Mouse (Mus musculus) telencephalon, adult 2 months (tissue): ENCODE measurements around the gene Vstm2a.
A peak's percentile ranks its signal among the peaks of the same experiment; 100 is the strongest.

Experiments
- DNase-seq: peaks from one replicate; pipeline ENCODE4 v3.0.0-alpha.2; 2011; ENCODE audit warnings: low read depth, low spot score

Vstm2a gene

DNA sequence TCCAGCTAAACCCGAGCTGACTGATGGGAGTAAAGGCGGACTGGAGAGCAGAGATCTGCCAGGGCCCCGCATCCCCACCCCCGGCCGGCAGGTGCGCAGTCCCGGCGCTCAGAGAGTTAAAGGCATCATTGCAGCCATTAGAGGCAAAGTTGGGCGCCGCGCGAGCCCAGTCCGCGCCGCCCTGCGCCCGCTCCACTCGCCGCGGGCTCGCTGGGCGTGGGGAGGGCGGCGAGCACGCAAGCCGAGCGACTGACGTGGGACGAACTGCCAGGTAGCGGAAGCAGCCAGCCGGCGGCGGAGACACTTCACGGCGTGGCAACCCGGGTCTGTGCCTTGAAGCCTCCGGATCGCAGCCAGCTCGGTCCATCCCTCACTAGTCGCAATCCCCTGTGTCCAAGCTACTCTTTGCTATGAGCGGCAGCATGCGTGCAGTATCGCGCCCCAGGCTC, at the start of gene Vstm2a:
TSS of gene Vstm2a (plus strand) at position 252 of the 449 bp plus-strand sequence.
- DNase-seq: peak; percentile 64

DNA sequence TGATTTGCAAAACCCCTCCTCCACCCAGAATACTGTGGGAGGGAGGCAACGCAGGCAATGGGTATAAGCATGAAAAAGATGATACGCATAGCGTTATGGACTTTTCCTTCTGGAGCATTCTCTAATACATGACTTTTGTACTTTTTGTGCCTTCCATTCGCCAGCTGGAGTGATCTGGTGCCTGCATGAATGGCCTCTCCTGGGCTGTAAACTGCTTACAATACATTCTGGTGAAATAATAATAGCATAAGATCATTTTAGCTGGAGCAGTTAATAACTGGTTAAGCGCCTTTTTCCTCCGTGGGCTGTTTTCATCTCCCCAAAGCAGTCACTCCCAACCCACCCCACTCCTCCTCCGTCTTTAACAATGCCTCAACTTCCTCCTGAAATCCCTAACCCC, 513 bp upstream of the Vstm2a start:
- peak; percentile 40 for DNase-seq

DNA sequence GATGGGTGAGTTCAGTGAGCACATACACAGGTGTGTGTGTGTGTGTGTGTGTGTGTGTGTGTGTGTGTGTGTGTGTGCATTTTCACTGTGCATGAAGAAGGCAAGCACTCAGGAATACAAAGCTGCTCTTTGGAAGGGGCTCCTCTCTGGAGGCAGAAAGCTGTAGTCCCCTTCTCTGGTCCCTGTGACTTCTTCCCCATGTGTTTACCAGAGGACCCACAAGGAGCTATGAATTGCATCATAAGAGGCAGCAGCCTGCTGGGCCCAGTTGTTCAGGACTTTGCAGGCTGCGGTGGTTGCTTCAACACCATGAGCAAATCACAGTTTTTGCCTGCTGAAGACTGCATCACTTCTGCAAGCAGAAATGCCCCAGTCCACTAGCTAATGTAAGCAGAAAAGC, 776 bp downstream of the Vstm2a start:
- DNase-seq: peak; percentile 17

DNA sequence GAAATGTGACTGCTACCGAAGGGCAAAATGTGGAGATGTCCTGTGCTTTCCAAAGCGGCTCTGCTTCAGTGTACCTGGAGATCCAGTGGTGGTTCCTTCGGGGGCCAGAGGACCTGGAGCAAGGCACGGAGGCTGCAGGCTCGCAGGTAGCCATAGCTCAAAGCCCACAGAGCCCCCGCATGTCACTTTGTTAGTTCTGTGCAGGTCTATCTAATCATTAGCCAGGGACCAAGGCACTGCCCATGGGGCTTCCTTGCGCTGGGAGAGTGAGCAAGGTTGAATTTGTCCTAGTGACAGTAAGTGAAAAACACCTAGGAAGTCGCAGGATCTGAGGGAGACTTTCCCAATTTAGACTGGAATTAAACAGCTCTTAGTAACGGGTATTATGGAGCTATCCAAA, 2.4 kb downstream of the Vstm2a start:
- DNase-seq: peak; percentile 17

DNA sequence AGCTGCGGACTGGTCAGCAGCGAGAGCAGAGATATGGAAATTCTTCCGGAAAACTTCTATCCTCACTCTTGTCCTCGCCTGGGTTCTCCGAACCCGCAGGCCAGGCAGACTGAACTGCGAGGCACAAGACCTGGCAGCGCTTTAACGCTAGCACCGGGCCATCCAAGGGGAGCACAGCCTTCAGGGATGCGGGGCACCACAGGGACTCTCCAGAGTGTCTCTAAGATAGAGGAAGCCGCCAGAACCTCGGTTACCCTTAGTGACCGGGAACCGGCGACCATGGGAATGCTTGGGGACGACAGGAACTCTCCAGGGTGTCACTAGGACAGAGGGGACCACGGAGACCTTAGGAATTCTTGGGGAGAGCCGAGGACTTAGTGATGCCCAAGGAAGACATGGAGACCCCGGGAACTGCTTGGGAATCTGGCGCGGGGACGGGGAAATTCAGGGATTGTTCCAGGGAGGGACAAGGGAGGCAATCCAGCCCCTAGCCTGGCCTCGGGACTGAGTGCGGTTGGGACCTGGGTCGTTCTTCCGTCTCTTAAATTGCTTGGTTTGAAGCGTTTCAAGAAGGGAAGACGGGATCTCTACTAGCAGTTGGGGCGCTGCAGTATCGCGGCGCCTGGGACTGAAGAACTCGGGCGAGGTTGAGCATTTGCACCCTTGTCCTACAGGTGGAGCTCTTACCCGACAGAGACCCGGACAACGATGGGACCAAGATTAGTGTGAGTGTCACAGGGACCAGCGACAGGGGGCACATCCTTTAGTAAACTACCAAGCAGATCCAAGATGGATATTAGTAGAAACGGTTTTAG, 3.4 kb downstream of the Vstm2a start:
- peak; percentile 73 for DNase-seq

DNA sequence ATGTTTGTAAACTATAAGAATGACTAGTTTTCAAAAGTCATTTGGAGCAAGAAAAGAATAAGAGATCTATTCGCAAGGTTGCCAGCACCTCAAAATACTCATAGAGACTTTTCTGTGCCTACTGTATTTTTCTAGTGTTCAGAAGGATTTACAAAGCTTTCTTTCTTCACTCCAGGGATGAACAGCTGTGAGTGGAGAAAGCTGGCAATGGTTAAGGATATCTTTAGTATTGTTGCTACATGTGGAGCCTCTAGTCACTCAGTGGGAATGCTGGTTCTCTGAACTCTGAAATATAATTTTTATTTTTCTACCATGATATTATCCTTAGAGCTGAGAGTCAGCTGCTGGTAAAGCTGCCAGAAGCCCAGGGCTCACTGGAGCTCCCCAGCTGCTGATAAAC, 10.9 kb downstream of the Vstm2a start:
- DNase-seq: peak; percentile 36

DNA sequence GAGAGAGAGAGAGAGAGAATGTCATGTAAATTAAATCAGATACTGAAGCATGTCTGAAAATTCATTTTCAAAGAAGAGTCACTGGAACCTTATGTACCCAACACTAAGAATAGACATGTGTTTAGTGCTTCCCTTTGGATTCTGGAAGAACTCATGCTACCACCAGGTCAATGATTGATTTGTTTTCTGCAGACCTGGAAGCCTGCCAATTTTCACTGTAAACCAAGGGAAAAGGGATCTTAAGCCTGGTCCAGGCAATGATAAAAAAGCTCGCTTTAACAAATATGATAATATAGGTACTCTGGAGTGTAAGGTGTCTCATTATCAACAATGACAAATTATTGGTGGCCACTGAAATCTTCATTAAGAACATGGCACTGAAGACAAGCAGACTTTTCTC, 32.9 kb downstream of the Vstm2a start:
- DNase-seq: no peak

DNA sequence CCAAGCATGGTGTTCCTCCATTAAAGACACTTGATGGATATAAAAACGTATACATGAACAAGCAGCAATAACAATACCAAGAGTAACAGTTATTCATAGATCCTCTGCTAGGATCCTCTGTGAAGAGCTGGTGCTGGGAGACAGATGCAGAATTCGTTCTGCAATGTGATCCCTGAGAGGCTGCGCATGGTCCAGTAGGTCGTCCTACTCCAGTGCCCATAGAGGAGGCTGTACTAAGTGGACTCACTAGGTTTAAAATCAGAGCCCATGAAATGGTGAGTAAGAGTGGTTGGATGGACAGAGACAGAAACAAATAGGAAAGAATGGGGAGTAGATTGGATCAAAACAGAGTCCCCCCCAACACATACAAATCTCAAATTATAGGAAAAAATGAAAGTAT, 35.4 kb downstream of the Vstm2a start:
- no peak for DNase-seq

DNA sequence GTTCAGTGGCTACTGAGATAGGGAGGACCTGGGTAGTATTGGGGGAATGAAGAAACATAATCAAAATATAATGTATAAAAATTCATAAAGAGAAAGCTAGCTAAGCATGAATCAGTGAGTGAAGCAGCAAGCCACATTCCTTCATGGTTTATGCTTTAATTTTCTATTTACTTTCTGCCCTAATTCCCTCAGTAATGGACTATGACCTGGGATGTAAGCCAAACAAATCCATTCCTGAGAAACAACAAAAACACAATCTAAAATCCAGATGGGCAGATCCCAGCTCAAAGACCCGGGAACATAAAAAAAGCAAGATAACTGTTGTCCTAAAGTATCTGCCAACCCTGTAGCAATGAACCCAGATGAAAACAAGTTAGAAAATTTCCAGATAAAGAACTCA, 39.0 kb downstream of the Vstm2a start:
- no peak for DNase-seq

DNA sequence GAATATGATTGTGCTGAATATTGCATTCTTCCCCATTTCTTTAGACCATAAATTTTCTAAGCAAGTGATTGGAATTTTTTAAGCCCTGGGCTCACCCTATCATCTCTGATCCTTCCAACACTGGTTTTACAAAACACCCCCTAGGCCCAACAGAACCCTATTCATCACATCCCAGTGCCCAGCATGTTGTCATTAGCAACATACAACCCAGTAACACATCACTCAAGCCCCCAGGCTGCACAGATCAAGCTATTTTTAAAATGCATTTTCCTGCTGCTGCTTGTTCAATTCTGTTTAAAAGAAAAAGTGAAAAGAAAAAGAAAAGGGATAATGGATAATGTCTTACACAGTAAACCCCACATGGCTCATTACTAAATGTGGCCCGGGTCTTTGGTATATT, 42.0 kb downstream of the Vstm2a start:
- DNase-seq: no peak

DNA sequence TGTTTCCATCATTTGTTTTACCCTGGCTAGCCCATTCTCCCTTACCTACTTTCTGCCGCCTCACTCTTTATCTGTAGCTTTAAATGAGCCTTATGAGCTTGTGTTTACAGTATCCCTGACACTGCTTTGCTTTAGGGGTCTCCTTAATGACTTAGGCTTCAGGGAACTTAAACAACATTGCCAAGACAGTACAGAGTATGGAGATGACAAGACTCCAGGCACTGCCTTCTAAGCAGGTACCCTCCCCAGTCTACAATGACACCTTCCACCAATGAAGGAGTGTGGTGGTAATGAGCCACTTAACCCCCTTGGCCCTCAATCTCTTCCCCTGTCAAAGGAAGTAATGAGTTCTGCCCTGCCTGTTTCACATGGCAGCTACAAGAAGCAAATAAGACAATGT, 42.4 kb downstream of the Vstm2a start:
- no peak for DNase-seq

DNA sequence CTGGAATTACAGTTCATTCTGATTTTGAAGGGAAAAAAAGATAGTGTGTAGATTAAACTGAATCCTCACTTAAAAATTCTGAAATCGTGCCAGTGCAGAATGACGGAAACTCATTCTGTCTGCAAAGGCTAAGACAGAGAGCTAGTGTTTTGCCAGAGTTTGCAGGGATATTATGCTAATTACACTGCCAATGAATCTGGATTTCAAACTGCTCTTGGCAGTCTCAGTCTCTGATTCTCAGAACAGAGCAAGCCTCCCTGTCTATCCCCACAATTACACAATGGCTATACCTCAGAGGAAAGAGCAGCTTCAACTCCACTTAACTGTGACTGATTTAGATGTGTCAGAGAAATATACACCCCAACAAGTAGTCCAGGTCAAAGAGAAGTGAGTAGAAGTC, 43.2 kb downstream of the Vstm2a start:
- DNase-seq: peak; percentile 61

DNA sequence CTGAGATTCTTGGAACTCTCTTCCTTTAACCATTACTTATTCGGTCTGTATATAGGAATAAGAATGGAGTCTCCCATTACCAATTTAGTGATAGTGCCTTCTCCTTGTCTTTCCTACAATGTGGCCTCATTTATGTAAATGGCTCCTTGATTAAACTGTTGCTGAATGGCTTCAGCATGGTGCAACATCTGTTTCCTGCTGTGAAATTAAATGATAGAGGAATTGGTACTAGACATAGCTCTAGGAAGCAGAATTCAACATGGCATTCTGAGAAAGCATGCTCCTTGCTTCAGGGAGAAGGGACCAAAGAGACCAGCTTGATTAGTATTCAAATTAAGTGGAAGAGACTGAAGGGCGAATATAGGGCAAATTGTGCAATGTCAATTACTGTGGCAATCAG, 57.6 kb downstream of the Vstm2a start:
- no peak for DNase-seq

DNA sequence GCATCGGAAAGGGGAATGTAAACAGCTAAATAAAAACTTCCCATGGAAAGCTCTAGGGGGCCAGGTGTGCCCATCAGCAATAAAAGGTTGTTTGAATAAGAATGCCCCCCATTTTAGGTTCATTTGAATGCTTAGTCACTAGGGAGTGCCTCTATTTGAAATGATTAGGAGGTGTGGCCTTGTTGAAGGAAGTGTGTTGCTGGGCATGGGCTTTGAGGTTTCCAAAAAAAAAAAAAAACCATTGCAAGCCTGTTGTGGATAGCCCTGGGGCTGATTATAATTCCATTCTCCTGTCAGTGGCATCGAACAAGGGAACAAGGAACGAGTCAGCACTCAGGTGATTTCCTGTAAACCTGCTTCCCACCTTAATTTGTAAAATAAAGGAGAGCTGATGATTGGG, 87.7 kb downstream of the Vstm2a start:
- no peak for DNase-seq

DNA sequence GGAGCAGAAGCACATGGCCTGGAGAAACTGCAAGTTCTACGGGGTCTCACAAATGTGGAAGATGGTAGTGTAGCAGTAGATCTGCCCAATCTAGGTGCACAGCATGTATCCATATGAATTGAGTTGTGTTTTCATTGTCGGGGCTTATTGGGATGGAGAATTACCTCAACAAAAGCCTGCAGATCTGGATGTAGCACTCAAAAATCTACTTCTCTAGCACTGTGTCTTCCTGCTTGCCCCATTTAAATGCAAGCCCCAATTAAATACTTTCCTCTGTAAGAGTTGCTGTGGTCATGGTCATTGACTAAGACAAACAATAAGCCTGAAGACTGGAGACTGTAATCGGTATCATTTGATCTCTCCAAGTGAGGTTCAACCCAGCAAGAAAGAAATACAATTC, 88.2 kb downstream of the Vstm2a start:
- no peak for DNase-seq

DNA sequence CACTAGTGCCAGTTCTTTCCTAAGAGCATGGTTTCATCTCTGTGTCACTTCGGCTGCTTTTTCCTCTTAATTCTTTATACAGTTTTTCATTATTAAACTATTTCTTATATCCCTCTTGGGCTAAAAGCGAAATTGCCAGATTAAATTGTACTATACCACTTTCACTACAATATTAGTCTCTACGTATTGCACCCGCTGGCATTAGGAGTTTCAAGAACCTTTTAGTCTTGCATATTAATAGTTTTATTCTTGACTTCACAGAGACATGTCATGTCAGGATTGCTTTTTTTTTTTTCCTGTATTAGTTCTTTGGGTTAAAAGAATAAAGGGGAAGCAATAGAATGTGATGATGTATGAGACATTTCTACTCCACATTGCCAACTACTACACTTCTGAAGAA, 94.4 kb downstream of the Vstm2a start:
- no peak for DNase-seq

DNA sequence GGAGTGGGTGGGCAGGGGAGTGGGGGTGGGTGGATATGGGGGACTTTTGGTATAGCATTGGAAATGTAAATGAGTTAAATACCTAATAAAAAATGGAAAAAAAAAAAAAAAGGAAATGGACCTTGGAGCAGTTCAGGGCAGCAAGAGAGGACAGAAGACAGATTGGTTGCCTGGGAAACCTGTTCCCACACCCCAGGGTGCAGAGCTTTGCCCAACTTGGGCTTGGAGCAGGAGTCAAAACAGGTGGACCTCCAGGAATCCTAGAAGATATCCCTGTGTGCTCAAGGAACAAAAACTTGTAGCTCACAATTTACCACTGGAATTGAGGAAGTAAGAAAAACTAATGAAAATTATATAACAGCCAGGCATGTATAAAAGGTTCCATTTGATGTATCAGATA, 96.8 kb downstream of the Vstm2a start:
- DNase-seq: no peak

DNA sequence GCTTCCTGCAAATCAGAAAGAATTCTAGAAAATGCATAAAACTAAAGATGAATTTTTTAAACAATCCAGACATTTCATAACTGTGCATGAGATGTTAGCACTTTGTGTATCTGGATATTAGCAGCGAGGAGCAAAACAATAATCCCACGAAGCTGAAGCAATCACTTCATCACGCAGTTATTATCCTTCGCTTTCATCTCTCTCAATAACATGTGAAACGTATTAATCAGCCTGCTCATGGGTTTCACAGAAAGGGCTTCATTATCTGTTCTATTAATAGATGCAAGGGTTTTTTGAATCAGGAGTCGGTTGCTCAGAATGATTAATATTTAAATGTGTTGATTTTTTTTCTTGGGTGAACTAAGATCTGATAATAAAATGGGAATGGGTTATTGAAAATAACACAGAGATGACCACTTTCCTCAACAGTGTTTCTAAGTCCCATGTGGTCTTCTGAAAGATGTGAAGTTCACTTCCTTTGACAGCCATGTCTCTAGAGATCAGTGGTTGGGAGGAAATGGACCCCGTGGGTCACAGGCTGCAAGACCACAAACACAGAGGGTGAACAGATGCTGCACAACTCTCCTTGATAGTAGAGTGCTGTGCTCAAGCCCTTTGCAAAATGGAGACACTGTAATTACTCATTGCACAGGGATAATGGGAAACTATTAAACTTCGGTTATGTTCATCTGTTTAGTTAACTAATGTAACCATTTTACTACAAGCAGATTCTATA, 109.5 kb downstream of the Vstm2a start:
- no peak for DNase-seq

DNA sequence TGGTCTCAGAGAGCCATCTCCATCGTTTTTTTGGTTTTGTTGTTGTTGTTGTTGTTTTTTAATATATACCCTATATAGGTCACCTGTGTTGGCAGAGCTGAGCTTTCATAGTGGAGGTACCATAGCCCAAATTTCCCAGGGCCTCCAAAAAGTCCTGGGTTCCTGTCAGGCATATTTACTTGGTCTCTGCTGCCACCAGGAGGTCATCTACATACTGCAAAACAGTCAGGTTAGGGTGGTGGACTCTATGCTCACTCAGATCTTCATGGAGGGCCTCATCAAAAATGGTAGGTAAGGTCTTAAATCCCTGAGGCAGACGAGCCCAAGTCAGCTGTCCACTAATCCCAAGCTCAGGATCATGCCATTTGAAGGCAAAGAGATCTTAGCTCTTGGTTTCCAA, 146.1 kb downstream of the Vstm2a start:
- DNase-seq: peak; percentile 5

DNA sequence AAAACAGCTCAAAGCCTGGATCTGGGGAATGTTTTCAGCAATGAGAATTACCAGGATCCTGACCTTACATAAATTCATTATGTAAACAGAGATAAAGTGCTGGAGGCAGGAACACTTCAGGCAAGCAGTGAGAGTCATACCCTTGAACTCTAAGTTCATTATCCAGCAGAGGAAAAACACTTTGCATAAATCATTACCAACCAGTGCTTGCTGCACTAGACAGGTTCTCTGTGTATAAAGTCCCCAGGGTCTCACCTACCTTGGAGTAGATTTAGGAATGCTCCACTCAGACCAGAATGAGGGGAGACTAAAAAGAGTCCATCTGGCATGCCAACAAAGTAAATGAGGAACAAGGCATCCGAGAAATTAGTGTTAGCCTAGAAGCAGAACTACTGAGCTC, 154.2 kb downstream of the Vstm2a start:
- DNase-seq: no peak

DNA sequence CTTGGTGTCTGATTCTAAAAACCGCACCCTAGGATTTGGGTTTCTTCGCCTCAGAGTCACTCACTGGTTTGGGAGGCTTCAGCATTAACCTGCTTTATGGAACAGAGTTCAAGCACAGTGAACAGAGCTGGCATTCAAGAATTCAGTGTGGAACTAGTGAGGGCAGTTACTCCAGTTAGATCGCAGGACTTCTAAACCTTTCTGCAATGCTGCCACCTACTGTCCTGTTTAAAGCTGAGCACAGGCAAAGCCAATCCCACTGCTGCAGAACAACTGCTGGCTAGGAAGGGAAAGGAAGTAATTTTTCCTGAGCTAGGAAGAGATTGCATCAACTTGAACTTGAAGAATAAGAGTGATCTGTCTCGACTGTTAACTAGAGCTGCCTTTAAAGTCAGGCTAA, 155.1 kb downstream of the Vstm2a start:
- DNase-seq: peak; percentile 65

DNA sequence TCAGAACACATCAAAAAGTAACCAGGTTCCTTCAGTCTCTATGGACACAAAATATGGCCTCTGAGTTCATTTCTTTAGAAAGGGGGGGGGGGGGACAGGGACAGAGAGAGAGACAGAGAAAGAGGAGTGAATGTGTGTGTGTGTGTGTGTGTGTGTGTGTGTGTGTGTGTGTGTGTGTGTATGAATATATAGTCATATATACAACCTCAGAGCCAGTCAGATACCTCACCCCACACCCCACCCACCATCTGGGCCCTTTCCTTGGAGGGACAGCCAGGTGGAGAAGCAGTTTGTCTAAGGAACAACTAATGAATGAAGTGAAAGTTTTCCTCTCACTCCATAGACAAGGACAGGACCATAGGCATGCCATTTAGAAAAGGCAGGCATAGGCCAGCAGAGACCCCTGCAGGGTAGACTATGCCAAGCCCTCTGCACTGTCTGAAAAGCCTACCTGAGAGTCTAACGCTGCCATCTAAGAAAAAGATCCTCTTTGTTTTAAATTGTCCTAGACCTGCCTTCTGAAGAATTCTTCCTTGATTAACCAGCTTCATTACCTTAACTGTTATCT, 155.6 kb downstream of the Vstm2a start:
- DNase-seq: no peak
